Mouse (Mus musculus) T-cell, adult 2 months (primary cell): ENCODE data around the gene Kcnab3.

Experiments
- DNase-seq: peaks from one replicate; pipeline ENCODE4 v3.0.0; 2022; ENCODE audit warnings: low spot score

Kcnab3 gene

GRCm38 (mm10) chr11:69371601-69372000 lies 45.5 kb downstream of the Kcnab3 start:
- DNase-seq, result no peak

GRCm38 (mm10) chr11:69372056-69372779 lies 46.2 kb downstream of the Kcnab3 start:
- DNase-seq, result peak; percentile 23

DNA sequence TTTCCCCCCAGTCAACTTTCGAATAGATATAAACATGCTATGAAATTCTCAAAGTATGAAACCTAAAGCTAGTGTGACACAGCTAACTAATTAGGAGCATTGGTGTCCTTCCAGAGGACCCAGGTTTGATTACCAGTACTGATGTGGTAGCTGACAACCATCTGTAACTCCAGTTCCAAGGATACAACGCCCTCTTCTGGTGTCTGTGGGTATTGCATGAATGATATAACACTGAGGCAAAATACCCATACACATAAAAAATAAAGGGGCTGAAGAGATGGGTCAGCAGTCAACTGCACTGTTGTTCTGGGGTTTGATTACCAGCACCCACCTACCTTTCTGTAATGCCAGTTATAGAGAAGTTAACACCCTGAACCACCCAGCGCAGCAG lies 46.7 kb downstream of the Kcnab3 start:
- peak; percentile 49 for DNase-seq

GRCm38 (mm10) chr11:69373223-69373965 lies 47.3 kb downstream of the Kcnab3 start:
- no peak for DNase-seq

- DNase-seq, result no peak
Measured at GRCm38 (mm10) chr11:69375646-69376045, 49.6 kb downstream of the Kcnab3 start.

GRCm38 (mm10) chr11:69377766-69378165 lies 51.7 kb downstream of the Kcnab3 start:
- DNase-seq, result no peak

DNA sequence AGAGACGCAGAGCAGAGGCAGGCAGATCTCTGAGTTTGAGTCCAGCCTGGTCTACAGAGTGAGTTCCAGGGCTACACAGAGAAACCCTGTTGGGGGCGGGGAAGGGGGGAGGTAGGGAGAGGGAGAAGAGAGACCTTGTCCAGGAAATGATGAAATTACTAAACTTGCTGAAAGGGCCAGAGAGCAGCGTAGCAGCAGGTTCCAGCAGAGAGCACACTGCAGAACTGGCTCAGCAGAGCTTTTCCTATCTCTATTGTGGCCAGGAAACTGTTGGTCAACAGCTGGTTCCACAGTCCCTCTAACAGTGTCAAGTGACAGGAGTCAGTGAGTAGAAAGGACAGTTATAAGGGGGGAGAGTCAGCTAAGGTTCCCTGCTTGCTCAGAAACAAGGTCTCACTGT lies 53.5 kb downstream of the Kcnab3 start:
- no peak for DNase-seq

- no peak for DNase-seq
Measured at GRCm38 (mm10) chr11:69381356-69381755, 55.3 kb downstream of the Kcnab3 start.
